Mouse (Mus musculus): Measurements from ENCODE around the gene Stim2. TPM values are rescaled to one million over a fixed set of nuclear protein-coding genes. Genes with fewer than 3 reads are reported as not detected.
A peak's percentile ranks its signal among the peaks of the same experiment; 100 is the strongest.

The Stim2 gene
- polyA plus RNA-seq, 1 experiment from 2014 or later, result 20.3 TPM

GRCm38 (mm10) chr5:53956396-53957314, 41.6 kb upstream of the Stim2 start:
- Histone ChIP-seq H3K36me3 (ENCODE audit: insufficient read depth, low read length) (no peaks in the 10 kb centered on the region), H3K4me3 (ENCODE audit: low read depth, low read length) (no peak overlapping the region), H3K27me3 (replicated peaks; ENCODE audit: insufficient read depth, low read length) (no peaks in the 10 kb centered on the region), H3K9ac (replicated peaks; ENCODE audit: low read depth) (no peak overlapping the region), H3K9me3 (ENCODE audit: low read length) (no peaks in the 10 kb centered on the region), H3K4me1 (ENCODE audit: insufficient read depth, low read depth, low read length) (no peaks in the 10 kb centered on the region), H3K27ac (ENCODE audit: low read length) (no peak overlapping the region), H3K4me2 (replicated peaks; ENCODE audit: low read depth, low read length) (no peak overlapping the region)
- ATAC-seq (no peak), DNase-seq (ENCODE audit: low spot score) (no peak)
- WGBS, result 87% methylated on average over 19 of the region's 19 CpGs
- TF ChIP-seq CTCF (IDR thresholded peaks at IDR 0.05) (no peak), EP300 (IDR thresholded peaks at IDR 0.05) (no peak)

GRCm38 (mm10) chr5:53957348-53957747, 41.0 kb upstream of the Stim2 start:
- WGBS, result 35% methylated on average over 6 of the region's 6 CpGs
- no peak for DNase-seq (ENCODE audit: low spot score)
- Histone ChIP-seq H3K9me3 (ENCODE audit: low read length) (no peaks in the 10 kb centered on the region), H3K4me3 (ENCODE audit: low read depth, low read length) (no peak overlapping the region), H3K9ac (replicated peaks; ENCODE audit: low read depth) (no peak overlapping the region), H3K27me3 (replicated peaks; ENCODE audit: insufficient read depth, low read length) (no peaks in the 10 kb centered on the region), H3K27ac (ENCODE audit: low read length) (no peak overlapping the region), H3K4me1 (ENCODE audit: insufficient read depth, low read depth, low read length) (no peaks in the 10 kb centered on the region), H3K36me3 (ENCODE audit: insufficient read depth, low read length) (no peaks in the 10 kb centered on the region), H3K4me2 (replicated peaks; ENCODE audit: low read depth, low read length) (no peak overlapping the region)
- no peak for TF ChIP-seq EP300 (IDR thresholded peaks at IDR 0.05)
- no peak for TF ChIP-seq CTCF (IDR thresholded peaks at IDR 0.05)
- ATAC-seq, result no peak

- H3K4me2 ChIP-seq (replicated peaks; ENCODE audit: low read depth, low read length), result no peak overlapping the region
- 37% methylated on average over 5 of the region's 5 CpGs for WGBS
- H3K36me3 ChIP-seq (ENCODE audit: insufficient read depth, low read length), result no peaks in the 10 kb centered on the region
- peak; percentile 92 for TF ChIP-seq EP300 (IDR thresholded peaks at IDR 0.05)
- TF ChIP-seq CTCF (IDR thresholded peaks at IDR 0.05), result peak; percentile 42
- H3K9ac ChIP-seq (replicated peaks; ENCODE audit: low read depth), result no peak overlapping the region
- H3K4me1 ChIP-seq (ENCODE audit: insufficient read depth, low read depth, low read length), result no peaks in the 10 kb centered on the region
- H3K27ac ChIP-seq (ENCODE audit: low read length), result peak overlapping the region; percentile 39
- ATAC-seq (peak; percentile 82), DNase-seq (ENCODE audit: low spot score) (peak; percentile 74)
- no peaks in the 10 kb centered on the region for H3K27me3 ChIP-seq (replicated peaks; ENCODE audit: insufficient read depth, low read length)
- no peak overlapping the region for H3K4me3 ChIP-seq (ENCODE audit: low read depth, low read length)
- no peaks in the 10 kb centered on the region for H3K9me3 ChIP-seq (ENCODE audit: low read length)
Observed at GRCm38 (mm10) chr5:53961229-53961628, 37.1 kb upstream of the Stim2 start.

- peak; percentile 79 for DNase-seq (ENCODE audit: low spot score)
- ATAC-seq, result peak; percentile 80
- no peaks in the 10 kb centered on the region for H3K9me3 ChIP-seq (ENCODE audit: low read length)
- H3K4me2 ChIP-seq (replicated peaks; ENCODE audit: low read depth, low read length), result no peak overlapping the region
- H3K4me3 ChIP-seq (ENCODE audit: low read depth, low read length), result no peak overlapping the region
- H3K27me3 ChIP-seq (replicated peaks; ENCODE audit: insufficient read depth, low read length), result no peaks in the 10 kb centered on the region
- peak; percentile 77 for TF ChIP-seq EP300 (IDR thresholded peaks at IDR 0.05)
- no peak for TF ChIP-seq CTCF (IDR thresholded peaks at IDR 0.05)
- H3K9ac ChIP-seq (replicated peaks; ENCODE audit: low read depth), result no peak overlapping the region
- peak overlapping the region; percentile 60 for H3K27ac ChIP-seq (ENCODE audit: low read length)
- H3K4me1 ChIP-seq (ENCODE audit: insufficient read depth, low read depth, low read length), result no peaks in the 10 kb centered on the region
- H3K36me3 ChIP-seq (ENCODE audit: insufficient read depth, low read length), result no peaks in the 10 kb centered on the region
- WGBS, result 43% methylated on average over 12 of the region's 12 CpGs
Observed at GRCm38 (mm10) chr5:53961830-53962515, 36.3 kb upstream of the Stim2 start.

GRCm38 (mm10) chr5:53965656-53966055, 32.6 kb upstream of the Stim2 start:
- H3K4me1 ChIP-seq (ENCODE audit: insufficient read depth, low read depth, low read length), result 0 out of 2 replicates have a peak, but pooled peaks cover 3% of the 10 kb centered on the region
- no peak overlapping the region for H3K4me3 ChIP-seq (ENCODE audit: low read depth, low read length)
- TF ChIP-seq EP300 (IDR thresholded peaks at IDR 0.05) (no peak), CTCF (IDR thresholded peaks at IDR 0.05) (no peak)
- H3K9me3 ChIP-seq (ENCODE audit: low read length), result no peaks in the 10 kb centered on the region
- no peak overlapping the region for H3K9ac ChIP-seq (replicated peaks; ENCODE audit: low read depth)
- H3K4me2 ChIP-seq (replicated peaks; ENCODE audit: low read depth, low read length), result no peak overlapping the region
- H3K27ac ChIP-seq (ENCODE audit: low read length), result no peak overlapping the region
- ATAC-seq (no peak), DNase-seq (ENCODE audit: low spot score) (no peak)
- H3K27me3 ChIP-seq (replicated peaks; ENCODE audit: insufficient read depth, low read length), result no peaks in the 10 kb centered on the region
- WGBS, result 68% methylated on average over 5 of the region's 5 CpGs
- no peaks in the 10 kb centered on the region for H3K36me3 ChIP-seq (ENCODE audit: insufficient read depth, low read length)

- Histone ChIP-seq H3K27me3 (replicated peaks; ENCODE audit: insufficient read depth, low read length) (no peaks in the 10 kb centered on the region), H3K9ac (replicated peaks; ENCODE audit: low read depth) (no peak overlapping the region)
- WGBS, result 80% methylated on average over 2 of the region's 2 CpGs
Observed at GRCm38 (mm10) chr5:53967560-53967959, 30.7 kb upstream of the Stim2 start.

More at GRCm38 (mm10) chr5:53967560-53967959, 30.7 kb upstream of the Stim2 start:
- Histone ChIP-seq H3K36me3 (ENCODE audit: insufficient read depth, low read length) (no peaks in the 10 kb centered on the region), H3K4me2 (replicated peaks; ENCODE audit: low read depth, low read length) (no peak overlapping the region), H3K4me3 (ENCODE audit: low read depth, low read length) (no peak overlapping the region), H3K27ac (ENCODE audit: low read length) (no peak overlapping the region), H3K9me3 (ENCODE audit: low read length) (no peaks in the 10 kb centered on the region), H3K4me1 (ENCODE audit: insufficient read depth, low read depth, low read length) (0 out of 2 replicates have a peak, but pooled peaks cover 3% of the 10 kb centered on the region)
- no peak for ATAC-seq
- TF ChIP-seq EP300 (IDR thresholded peaks at IDR 0.05), result no peak
- TF ChIP-seq CTCF (IDR thresholded peaks at IDR 0.05), result no peak
- DNase-seq (ENCODE audit: low spot score), result no peak

Measured in lung, postnatal 0 days (tissue).